Mouse (Mus musculus) kidney, embryonic 14.5 days (tissue): ENCODE measurements around the gene Zfp3. TPM values are rescaled to one million over a fixed set of nuclear protein-coding genes. Genes with fewer than 3 reads are reported as not detected.

ENCODE experiments used
- ATAC-seq: fragments of 200-750 bp; cut with Nextera tagmentation; 2 replicates; pipeline ENCODE4 v1.8.0; 2017; ENCODE audit warnings: moderate number of reproducible peaks, mild to moderate bottlenecking, moderate TSS enrichment, moderate library complexity; ENCODE audit not compliant: low FRiP score, low TSS enrichment
- H3K27ac ChIP-seq: fragments of 300-500 bp; sonication (generic); 2 replicates; pipeline ENCODE4 v1.5.1; 2014; ENCODE audit warnings: low read depth, mild to moderate bottlenecking, low read length, moderate library complexity, mixed read lengths
- H3K27me3 ChIP-seq: fragments of 300-500 bp; sonication (generic); 2 replicates; pipeline ENCODE4 v1.6.1; 2014; ENCODE audit warnings: mild to moderate bottlenecking, low read length; ENCODE audit not compliant: control insufficient read depth, insufficient read depth
- H3K36me3 ChIP-seq: fragments of 300-500 bp; sonication (generic); 2 replicates; pipeline ENCODE4 v1.6.1; 2014; ENCODE audit warnings: low read length, mixed read lengths; ENCODE audit not compliant: control insufficient read depth, insufficient read depth
- H3K4me1 ChIP-seq: fragments of 300-500 bp; sonication (generic); 2 replicates; pipeline ENCODE4 v1.6.1; 2014; ENCODE audit warnings: low read length, mixed read lengths; ENCODE audit not compliant: control insufficient read depth, insufficient read depth
- H3K4me2 ChIP-seq: fragments of 300-500 bp; sonication (generic); replicated peaks from 2 replicates; pipeline ENCODE4 v1.6.1; 2014; ENCODE audit warnings: low read depth, mild to moderate bottlenecking, low read length
- H3K4me3 ChIP-seq: fragments of 300-500 bp; sonication (generic); 2 replicates; pipeline ENCODE4 v1.5.1; 2014; ENCODE audit warnings: mild to moderate bottlenecking, low read length
- H3K9ac ChIP-seq: fragments of 300-500 bp; sonication (generic); 2 replicates; pipeline ENCODE4 v1.6.1; 2014; ENCODE audit warnings: low read depth, mild to moderate bottlenecking, low read length, moderate library complexity
- H3K9me3 ChIP-seq: fragments of 300-500 bp; sonication (generic); 2 replicates; pipeline ENCODE4 v1.6.1; 2016; ENCODE audit warnings: low read length; ENCODE audit not compliant: control insufficient read depth
- WGBS: fragments of 180-500 bp; shearing (Covaris S2); extraction: QIAGEN DNeasy Blood & Tissue Kit; methylation state at CpG from one replicate; pipeline ENCODE4 v1.1.7; 2014; 5-methylcytosine and 5-hydroxymethylcytosine counted together
- polyA plus RNA-seq: library from polyadenylated mRNA; unstranded; fragments of >200 nt; fragmentation: Nextera tagmentation; extraction: Ambion mirVana; gene quantifications from 2 replicates; pipeline ENCODE4 v1.2.1, GENCODE M21; 2014

Zfp3 gene
- polyA plus RNA-seq, 1 experiment from 2014 or later: 6.9 TPM

DNA sequence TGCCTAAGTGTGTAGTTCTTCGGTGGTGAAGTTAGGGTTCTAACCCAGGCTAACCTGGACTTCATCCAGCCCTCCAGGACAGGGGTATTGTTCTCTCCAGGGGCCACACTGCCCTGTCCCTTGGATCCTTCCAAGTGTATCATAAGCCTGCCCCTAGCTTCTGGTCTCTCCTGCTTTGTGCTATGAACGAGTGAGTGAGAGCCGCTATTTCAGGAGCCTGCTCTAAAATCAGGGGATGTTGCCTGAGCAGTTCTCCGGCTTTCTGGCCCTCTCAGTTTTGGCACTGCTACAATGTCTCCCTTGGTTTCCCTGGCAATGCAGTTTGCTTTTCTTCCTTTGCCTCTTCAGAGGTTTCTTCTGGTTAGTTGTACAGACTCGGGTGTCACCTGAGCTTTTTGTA is 32.8 kb upstream of the Zfp3 start:
- Histone ChIP-seq H3K27ac (no peak overlapping the region), H3K4me3 (no peak overlapping the region), H3K4me1 (no peaks in the 10 kb centered on the region), H3K4me2 (no peak overlapping the region), H3K27me3 (no peaks in the 10 kb centered on the region), H3K9ac (no peak overlapping the region), H3K9me3 (no peaks in the 10 kb centered on the region), H3K36me3 (peaks cover 30% of the 10 kb centered on the region)
- ATAC-seq: no peak
- 72% methylated on average over 5 of the region's 5 CpGs for WGBS

DNA sequence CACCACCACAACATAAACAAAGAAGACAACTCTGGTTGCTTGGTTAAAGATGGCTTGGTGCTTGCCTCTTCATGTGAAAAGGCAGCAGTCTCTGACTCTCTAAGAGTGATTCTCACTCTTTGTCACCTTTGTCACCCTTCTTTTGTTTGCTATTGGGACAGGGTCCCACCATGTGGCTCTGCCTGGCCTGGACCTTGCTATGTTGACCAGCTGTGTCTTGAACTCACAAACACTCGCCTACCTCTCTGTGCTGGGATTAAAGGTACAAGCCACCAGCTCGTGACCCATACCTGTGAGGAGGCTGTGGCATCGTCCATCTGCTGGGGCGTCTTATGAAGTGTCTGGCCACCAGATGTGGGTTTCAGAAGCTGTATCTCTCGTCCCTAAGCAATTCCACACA is 30.8 kb upstream of the Zfp3 start:
- ATAC-seq: no peak

DNA sequence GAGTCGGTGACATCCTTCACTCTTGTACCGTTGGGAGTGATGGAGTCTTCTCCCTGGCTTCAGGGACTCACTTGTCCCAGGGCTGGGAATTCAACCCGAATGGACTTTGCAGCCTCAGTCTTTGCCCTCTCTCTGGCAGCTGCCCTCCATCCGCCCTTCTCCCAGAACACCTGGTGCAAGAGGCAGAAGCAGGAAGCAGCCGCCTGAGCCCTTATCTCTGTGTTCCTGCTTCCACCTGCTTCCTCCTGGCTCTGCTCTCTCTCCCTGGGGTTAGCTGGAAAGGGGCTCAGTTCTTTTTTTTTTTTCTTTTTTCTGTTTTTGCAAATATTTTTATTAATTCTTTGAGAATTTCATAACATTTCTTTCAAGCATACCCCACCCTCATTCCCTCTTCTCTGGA is 26.3 kb upstream of the Zfp3 start:
- Histone ChIP-seq H3K9ac (no peak overlapping the region), H3K4me2 (no peak overlapping the region), H3K4me3 (no peak overlapping the region), H3K4me1 (no peaks in the 10 kb centered on the region), H3K27me3 (no peaks in the 10 kb centered on the region), H3K27ac (no peak overlapping the region), H3K36me3 (no peaks in the 10 kb centered on the region), H3K9me3 (no peaks in the 10 kb centered on the region)
- WGBS: 64% methylated on average over 5 of the region's 5 CpGs
- no peak for ATAC-seq

More for the DNA sequence above, 30.8 kb upstream of the Zfp3 start:
- Histone ChIP-seq H3K4me3 (no peak overlapping the region), H3K36me3 (peaks cover 9% of the 10 kb centered on the region), H3K4me1 (no peaks in the 10 kb centered on the region), H3K27ac (no peak overlapping the region), H3K9me3 (no peaks in the 10 kb centered on the region), H3K27me3 (no peaks in the 10 kb centered on the region), H3K9ac (no peak overlapping the region), H3K4me2 (no peak overlapping the region)
- 63% methylated on average over 5 of the region's 5 CpGs for WGBS

DNA sequence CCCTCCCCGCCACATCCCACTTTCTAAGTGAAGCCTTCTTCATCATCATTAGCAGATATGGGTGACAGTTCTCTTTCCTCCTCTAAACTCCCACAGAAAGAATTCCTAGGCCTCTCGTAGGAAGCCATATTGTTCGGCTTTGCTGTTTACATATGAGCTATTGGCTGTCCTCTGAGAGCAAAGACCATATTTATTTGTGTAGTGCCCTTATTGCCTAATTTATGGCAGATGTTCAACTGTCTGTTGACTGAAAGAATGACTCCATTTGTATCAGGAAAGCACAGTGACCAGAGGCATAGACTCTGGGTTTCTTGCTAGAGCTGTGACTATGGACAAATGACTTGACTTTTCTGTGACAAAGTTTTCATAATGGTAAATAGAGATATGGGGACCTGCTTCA is 22.4 kb upstream of the Zfp3 start:
- Histone ChIP-seq H3K4me1 (no peaks in the 10 kb centered on the region), H3K4me3 (no peak overlapping the region), H3K9ac (no peak overlapping the region), H3K27ac (no peak overlapping the region), H3K27me3 (no peaks in the 10 kb centered on the region), H3K4me2 (no peak overlapping the region), H3K36me3 (no peaks in the 10 kb centered on the region), H3K9me3 (no peaks in the 10 kb centered on the region)
- no peak for ATAC-seq
- WGBS: 88% methylated on average over 3 of the region's 3 CpGs

DNA sequence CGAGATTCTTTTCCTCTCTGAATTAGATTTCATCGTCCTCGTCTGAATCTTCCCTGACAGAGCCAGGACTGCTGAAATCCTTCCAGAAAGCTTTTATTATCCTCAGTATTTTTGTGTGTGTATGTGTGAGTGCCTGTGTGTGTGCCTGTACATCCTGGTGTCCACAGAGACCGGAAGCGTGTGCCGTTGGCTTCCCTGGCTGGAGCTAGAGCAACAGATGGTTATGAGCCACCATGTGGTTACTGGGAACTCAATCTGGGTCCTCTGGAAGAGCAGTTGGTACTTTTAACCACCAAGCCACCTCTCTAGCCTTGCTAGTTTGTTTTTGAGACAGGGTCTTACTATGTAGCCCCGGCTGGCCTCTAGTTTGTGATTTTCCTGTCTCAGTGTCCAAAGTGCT is 21.9 kb upstream of the Zfp3 start:
- Histone ChIP-seq H3K4me3 (no peak overlapping the region), H3K27ac (no peak overlapping the region), H3K4me2 (no peak overlapping the region), H3K27me3 (no peaks in the 10 kb centered on the region), H3K9me3 (no peaks in the 10 kb centered on the region), H3K9ac (no peak overlapping the region), H3K36me3 (no peaks in the 10 kb centered on the region), H3K4me1 (no peaks in the 10 kb centered on the region)
- 84% methylated on average over 7 of the region's 7 CpGs for WGBS
- ATAC-seq: no peak

DNA sequence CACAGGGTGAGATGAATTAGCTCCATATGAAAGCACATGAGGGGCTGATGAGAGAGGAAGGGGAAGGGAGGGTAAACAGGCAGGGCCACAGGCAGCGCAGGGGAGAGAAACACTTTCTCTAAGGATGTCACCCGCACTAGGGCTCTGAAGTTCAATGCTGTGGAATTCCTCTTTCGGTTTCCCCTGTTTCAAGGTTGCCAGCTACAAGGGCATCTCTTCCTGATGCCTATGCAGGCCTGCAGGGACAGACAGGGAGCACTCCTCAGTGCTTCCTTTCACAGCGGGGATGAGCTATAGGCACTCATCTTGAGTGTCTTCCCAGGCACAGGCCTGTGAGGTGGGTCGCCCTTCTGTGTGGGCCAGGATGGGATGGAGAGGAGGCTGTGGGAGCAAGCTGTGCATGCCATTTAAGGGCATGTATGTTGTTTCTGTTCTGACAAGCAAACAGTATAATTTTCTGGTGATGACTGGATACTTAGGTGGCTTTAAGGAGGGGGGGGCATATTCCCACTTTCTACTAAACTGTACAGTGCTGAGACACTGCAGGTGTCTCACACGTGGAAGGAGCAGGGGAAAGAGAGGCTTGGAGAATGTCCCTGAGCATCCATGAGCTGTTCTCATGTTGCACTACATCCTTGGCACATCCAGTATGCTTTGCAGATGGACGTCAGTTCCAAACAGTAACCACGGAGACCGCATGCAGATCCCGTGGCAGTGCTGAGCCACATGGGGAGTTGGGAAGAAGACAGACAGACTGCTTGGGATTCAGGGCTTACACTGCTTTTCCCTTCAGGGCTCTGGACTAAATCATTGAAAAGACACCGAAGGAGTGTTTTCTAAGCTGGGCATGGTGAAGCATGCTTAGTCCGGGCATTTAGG is 21.2 kb upstream of the Zfp3 start:
- ATAC-seq: no peak
- Histone ChIP-seq H3K27ac (no peak overlapping the region), H3K27me3 (no peaks in the 10 kb centered on the region), H3K9me3 (no peaks in the 10 kb centered on the region), H3K4me1 (no peaks in the 10 kb centered on the region), H3K4me3 (no peak overlapping the region), H3K9ac (no peak overlapping the region), H3K4me2 (no peak overlapping the region), H3K36me3 (no peaks in the 10 kb centered on the region)
- 85% methylated on average over 12 of the region's 12 CpGs for WGBS

DNA sequence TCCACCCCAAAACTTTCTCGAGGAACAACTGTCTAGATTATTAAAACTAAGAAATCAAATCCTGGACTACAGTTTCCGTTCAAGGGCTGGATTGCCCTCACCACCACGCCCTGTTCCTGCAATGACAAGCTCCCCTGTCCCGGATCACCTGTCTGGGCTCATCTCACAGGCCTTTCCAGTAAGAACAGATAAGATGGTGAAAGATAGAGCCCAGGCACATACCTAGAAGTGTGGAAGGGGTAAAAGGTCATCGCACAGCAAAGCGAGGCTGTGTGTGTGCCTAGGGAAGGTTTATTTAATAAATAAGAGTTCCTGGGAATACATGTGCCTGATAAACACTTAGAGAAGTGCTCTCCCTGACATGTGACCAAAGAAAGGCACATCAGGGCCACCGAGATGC is 18.4 kb upstream of the Zfp3 start:
- no peak overlapping the region for H3K9ac ChIP-seq
- H3K27me3 ChIP-seq: no peaks in the 10 kb centered on the region
- no peak overlapping the region for H3K27ac ChIP-seq
- no peak overlapping the region for H3K4me2 ChIP-seq
- ATAC-seq: no peak
- 85% methylated on average over 7 of the region's 7 CpGs for WGBS
- no peak overlapping the region for H3K4me3 ChIP-seq
- H3K4me1 ChIP-seq: no peaks in the 10 kb centered on the region
- 0 out of 2 replicates have a peak, but pooled peaks cover 3% of the 10 kb centered on the region for H3K9me3 ChIP-seq
- no peaks in the 10 kb centered on the region for H3K36me3 ChIP-seq

DNA sequence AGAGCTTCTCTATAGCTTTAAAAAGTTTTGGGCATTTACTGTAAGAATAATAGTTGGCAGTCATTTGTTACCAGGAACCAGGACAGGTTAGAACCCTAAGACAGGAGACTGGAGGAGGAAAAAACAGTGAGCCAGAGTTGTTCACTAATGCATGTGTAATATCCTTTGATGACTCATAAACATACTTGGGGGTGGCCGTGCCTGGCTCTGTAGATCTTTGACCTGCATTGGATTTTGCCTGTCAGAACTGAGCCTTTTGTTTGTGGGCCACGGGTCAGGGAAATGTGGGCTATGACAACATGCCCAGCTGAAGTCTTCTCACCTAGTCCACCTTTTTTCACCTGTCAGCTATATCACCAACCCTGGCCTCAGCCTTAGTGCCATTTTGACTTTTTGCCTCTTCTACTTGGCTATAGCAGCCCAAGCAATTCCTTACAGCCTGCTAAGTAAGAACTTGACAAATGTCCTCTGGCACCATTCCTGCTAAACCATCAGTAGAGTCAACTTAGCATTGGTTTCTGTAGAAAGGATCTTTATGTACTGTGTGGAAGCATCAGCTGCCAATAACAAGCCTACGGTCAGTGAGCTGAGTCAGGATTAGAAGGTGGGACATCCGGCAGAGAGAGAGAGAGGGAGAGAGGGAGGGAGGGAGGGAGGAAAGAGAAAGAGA is 16.0 kb upstream of the Zfp3 start:
- ATAC-seq: no peak
- Histone ChIP-seq H3K36me3 (no peaks in the 10 kb centered on the region), H3K4me2 (no peak overlapping the region), H3K9me3 (0 out of 2 replicates have a peak, but pooled peaks cover 3% of the 10 kb centered on the region), H3K4me1 (no peaks in the 10 kb centered on the region), H3K4me3 (no peak overlapping the region), H3K27ac (no peak overlapping the region), H3K27me3 (no peaks in the 10 kb centered on the region; the same call in 1 of the 2 replicates), H3K9ac (no peak overlapping the region)
- WGBS: 79% methylated on average over 4 of the region's 4 CpGs
